Mouse (Mus musculus) CD4-positive helper T cell, adult 2 months (primary cell): ENCODE measurements around the gene Pdk2.

Experiments used
- DNase-seq: peaks from one replicate; pipeline ENCODE4 v3.0.0-alpha.2; 2012; ENCODE audit warnings: low read depth, missing footprints, low spot score

The Pdk2 gene

DNA sequence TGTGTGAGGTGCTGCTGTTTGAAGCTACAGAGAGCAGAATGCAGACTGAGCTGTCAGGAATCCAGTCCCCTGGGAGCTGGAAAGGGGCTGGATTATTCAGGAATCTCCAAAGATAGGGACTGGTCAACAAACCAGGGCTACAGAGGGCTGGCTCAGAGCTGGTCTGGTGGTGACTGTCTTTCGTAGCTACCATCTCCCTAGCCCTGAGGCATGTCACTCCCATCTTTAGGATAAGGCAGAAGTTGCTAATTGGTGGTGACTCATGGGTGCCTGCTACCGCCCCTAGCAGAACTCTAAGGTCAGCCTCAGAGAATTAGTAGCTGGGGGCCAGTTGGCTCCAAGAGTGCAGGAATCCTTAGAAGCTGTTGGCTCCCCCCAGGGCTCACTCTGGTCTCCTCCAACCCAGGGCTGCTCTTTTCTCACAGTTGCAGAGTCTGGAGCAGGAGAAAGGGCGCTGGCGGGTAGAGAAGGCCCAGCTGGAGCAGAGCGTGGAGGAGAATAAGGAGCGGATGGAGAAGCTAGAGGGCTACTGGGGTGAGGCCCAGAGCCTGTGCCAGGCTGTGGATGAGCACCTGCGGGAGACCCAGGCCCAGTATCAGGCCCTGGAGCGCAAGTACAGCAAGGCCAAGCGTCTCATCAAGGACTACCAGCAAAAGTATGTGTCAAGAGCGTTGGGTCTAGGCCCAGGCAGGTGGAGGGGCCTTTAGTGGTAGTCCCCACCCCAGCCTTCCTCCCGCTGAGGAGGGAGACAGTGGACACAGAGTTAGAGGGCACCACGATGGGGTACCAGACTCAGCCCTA is 36.8 kb downstream of the Pdk2 start:
- DNase-seq = no peak

DNA sequence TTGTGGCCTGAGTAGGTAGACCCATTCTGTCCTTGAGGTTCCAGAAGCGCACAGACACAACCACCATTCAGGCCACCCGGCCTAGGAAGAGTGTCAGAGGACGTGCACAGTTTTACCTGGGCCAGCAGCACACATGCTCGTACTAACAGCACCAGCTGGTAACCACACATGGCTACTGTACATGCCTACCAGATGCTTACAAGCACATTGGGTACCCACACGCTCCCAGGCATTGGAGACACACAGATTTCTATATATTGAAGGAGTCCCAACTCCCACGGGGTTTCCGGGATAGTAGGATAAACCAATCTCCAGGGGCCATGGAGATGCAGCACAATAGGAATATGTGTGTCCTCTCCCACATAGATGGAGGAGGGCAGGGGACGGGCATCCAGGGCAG is 38.4 kb downstream of the Pdk2 start:
- DNase-seq = no peak

- DNase-seq = no peak
Measured at GRCm38 (mm10) chr11:95001584-95002347, 39.4 kb downstream of the Pdk2 start.

- peak; percentile 74 for DNase-seq
Measured at GRCm38 (mm10) chr11:95001058-95001457, 40.1 kb downstream of the Pdk2 start.

DNA sequence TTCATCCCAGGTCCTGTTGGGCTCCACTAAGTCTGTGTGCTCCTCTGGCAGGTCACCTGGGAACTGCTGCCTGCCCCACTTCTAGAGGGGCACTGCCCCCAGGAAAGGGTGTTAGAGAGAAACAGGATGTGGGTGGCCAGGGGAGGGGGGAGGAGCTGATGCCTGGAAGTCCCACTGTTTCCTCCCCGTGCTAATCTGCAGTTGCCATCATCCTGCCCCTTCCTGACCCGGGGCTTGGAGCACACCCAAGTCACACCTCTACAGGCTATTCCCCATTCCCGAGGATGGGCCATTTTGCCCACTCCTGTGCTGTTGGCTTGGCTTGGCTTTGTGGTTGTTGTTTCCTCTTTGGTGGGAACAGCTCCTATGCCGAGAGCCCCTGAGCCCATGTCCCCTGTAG is 40.6 kb downstream of the Pdk2 start:
- peak; percentile 77 for DNase-seq

GRCm38 (mm10) chr11:95000128-95000527 is 41.0 kb downstream of the Pdk2 start:
- no peak for DNase-seq

- DNase-seq = peak; percentile 76
Measured at GRCm38 (mm10) chr11:94998041-94998531, 43.1 kb downstream of the Pdk2 start.

DNA sequence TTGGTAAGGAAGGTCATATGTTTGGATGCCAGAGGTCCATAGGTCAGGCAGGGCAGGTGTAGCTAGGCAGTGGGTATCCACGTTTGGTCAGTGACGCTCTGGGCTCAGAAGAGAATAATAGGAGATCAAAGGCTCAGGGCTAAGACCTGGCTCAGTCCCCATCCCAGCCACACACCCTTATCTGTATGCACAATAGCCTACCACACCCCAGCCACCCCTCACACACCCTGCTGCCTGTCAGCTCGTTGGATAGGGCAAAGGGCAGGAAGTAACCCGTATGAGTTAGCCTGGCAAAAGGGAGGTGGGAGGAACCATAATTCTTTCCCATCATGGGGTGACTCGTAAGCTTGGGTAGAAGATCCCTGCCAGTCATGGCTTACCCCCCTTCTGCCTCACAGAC is 43.6 kb downstream of the Pdk2 start:
- DNase-seq = peak; percentile 43

DNA sequence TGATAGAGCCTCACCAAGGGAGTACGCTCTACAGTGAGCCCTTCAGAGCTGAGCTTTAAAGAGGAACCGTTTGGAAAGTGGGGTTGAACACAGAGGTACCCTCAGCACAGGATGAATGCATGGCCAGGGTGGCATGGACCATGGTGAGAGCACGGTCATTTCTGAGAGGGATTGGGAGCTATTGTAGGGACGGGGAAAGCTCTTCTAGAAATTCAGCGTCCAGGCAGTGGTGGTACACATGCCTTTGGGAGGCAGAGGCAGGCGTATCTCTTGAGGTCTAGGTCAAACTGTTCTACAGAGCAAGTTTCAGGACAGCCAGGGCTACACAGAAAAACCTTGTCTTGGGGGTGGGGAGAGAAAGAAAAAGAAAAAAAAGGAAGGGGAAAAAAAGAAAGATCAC is 44.2 kb downstream of the Pdk2 start:
- DNase-seq = no peak

DNA sequence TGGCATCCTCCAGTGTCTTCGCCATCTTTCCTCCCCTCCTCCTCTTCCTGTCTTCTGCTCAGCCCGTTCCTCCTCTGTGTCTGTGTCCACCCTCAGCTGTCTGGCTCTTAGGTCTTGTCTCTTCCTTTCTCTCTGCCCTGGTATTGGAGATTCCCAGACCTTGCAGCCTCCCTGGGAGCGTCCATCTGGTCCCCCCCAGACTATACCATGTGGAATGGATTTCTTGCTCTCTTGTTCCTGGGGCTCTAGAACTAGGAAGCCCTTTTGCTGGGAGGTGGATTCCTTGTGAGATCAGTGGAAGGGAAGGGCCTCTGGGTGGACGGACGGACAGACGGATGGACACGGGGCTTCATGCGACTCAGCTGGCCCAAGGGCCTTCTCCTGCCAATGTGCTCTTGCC is 45.1 kb downstream of the Pdk2 start:
- DNase-seq = no peak

DNA sequence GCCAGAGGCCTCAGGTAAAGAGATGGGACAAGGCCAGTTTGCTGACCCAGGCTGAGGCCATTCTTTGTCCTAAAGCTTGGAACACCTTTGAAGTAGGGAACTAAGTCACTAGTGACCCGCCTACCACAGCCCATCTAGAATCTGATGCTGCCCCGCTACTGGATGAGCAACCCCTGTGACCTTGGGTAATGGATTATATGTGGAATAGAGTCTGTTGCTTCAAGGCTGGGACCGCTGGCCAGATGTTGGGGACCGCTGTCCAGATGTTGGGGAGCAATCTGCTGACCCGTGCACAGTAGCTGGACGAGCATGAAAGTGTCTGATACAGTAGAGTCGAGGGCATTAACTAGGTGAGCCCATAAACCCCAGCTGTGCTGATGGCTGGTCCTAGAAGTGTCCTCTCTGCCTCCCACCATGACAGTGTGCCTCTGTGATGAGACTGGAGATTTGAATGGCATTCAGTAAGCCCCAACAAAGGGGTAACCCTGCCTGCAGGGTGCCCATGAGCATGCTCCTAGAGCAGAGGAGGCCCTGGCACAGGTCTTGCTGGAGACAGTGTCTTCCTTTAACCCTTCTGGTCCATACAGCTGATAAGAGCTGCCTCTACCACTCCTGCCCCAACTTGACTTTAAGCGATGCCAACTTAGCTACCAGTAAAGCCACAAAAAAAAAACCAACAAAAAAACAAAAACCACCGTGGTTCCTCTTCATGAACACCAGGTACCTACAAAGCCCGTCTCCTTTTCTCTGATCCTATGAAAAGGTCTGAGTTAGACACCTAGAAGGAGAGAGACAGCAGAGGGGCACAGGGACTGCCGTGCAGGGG is 46.0 kb downstream of the Pdk2 start:
- no peak for DNase-seq

DNA sequence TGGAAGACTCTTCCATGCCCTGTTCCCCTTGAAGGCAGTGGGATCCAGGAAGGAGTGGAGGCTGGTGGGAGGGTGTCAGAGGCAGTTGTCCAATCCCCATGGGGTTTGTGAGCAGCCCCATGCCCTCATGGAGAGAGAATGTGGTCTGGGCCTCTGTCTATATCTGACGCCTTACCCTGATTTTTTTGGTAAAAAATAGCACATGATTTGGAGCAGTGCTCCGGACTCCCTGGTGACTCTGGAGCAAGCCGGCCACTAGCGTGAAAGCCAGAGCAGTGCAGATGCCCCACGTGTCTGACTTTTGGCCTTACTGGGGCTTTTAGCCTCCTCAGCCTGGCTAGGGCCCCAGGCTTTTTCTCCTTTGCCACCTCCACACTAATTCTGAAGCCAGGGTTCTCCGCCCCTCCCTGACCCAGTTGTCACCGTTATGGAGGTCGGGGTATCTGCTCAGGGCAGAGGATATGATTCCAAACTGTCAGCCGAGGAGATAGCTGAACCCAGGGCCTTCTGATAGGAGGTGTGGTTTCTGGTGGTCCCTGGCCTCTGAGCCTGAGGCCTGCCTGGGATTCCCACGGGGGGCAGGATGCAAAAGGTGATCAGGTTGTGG is 46.8 kb downstream of the Pdk2 start:
- no peak for DNase-seq

- DNase-seq = peak; percentile 60
Measured at GRCm38 (mm10) chr11:94992754-94993606, 48.2 kb downstream of the Pdk2 start.

GRCm38 (mm10) chr11:94992480-94992753 is 48.7 kb downstream of the Pdk2 start:
- no peak for DNase-seq

DNA sequence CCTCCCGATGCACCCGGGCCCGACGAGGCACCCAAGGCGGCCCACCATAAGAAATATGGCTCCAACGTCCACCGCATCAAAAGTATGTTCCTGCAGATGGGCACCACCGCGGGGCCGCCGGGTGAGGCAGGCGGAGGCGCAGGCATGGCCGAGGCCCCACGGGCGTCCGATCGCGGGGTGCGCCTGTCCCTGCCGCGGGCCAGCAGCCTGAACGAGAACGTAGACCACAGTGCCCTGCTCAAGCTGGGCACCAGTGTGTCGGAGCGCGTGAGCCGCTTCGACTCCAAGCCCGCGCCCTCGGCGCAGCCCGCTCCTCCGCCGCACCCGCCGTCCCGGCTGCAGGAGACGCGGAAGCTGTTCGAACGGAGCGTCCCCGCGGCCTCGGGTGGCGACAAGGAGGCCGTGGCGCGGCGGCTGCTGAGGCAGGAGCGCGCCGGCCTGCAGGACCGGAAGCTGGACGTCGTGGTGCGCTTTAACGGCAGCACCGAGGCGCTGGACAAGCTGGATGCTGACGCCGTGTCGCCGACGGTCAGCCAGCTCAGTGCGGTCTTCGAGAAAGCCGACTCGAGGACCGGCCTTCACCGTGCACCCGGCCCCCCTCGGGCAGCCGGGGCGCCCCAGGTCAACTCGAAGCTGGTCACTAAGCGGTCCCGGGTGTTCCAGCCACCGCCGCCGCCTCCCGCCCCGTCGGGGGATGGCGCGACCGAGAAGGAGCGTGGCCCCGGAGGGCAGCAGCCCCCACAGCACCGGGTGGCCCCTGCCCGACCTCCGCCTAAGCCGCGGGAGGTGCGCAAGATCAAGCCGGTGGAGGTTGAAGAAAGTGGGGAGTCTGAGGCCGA is 49.3 kb downstream of the Pdk2 start:
- DNase-seq = peak; percentile 63

DNA sequence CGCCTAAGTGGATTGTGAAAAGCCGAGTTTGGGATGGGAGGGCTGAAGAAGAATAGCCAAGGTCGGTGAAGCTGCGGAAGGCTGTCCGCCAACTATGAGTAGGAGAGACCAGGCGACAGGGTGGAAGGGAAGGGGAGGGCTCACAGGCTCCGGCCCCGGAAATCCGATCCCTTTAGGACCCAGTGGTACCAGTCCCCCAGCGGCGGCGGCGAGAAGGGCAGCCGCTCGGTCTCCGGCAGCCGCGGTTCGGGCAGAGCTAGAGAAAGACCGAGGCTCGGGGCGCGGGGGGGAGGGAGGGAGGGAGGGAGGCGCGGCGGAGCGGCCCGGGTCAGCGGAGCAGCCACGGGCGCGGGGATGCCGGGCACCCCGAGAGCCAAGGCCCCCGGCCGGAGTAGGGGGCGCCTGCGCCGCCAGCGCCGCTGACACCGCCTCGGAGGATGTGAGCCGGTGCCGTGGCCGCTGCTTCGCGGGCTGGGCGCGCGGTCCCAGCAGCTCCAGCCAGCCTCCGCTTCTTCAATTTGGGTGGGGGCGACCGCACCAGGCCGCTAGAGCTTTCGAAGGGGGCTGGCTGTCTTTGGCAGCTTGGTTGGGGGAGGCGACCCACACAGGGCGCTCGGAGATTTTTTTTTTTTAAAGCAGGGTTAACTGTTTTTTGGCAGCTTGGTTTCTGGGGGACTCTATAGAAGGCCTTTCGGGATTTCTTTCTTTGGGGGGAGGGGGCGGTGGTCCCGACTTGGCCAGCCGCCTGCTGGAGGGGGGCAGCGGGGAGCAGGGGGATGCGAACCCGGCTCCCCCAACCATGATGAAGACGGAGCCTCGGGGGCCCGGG is 50.2 kb downstream of the Pdk2 start, which contains the start of gene Ppp1r9b:
Ppp1r9b (plus strand) TSS at position 287 of the 829 bp plus-strand sequence.
- peak; percentile 91 for DNase-seq

DNA sequence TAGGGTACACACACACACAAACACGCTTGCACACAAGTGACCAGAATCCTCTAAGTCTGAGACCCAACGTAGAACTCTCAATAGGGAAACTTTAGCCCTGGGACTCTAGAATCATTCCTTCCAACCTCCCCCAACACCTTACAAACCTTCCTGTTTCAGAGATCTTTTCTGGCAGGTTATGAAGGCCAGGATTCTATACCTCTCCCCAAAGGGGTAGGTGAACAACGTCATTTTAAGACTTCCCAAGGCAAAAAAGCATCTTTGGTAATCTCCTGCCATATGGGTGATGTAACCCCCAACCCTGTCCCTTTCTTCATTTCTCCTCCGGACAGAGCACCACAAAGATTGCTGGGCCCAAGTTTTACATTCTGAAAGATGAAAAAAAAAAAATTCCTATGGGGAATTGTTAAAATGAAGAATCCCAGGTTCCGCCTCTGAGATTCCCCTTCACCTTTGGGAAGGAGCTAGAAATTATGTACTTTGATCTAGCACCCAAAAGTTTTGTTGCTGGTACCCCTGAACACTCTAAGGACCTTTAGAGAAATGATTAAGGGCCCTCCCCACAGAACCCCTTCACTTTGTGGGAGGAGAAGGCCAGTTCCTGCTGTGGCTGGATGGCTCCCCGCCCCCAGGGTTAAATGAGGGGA is 50.9 kb downstream of the Pdk2 start:
- no peak for DNase-seq

DNA sequence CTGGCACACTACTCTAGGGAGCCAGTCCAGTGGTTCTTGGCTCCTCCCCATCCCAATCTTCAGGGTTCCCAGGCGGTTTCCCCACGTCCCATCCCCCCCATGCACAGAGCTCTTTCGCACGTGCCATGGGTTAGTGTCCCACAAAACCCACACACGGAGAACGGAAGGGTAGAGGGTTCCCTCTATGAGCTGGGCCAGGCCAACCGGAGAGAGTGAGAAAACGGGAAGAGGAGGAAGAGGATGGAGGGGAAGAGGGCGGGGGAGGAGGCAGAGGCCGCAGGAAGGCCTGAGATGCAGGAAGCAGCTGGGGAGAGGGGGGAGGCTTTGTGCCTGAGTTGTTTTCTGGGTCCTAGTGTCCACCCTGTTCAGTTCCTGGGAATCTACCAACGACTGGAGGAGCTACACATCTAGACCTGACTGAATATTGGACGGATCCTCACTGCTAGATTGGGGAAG is 51.6 kb downstream of the Pdk2 start:
- peak; percentile 87 for DNase-seq
